Mouse (Mus musculus) limb, embryonic 15.5 days (tissue): ENCODE data around the gene Arpc5. TPM values are rescaled to one million over a fixed set of nuclear protein-coding genes. Genes with fewer than 3 reads are reported as not detected.

ENCODE experiments used
- ATAC-seq: fragments of 200-750 bp; cut with Nextera tagmentation; 2 replicates; pipeline ENCODE4 v1.8.0; 2017; ENCODE audit warnings: low read depth, moderate TSS enrichment; ENCODE audit not compliant: insufficient number of reproducible peaks, low FRiP score, low TSS enrichment
- H3K27ac ChIP-seq: fragments of 300-500 bp; sonication (generic); 2 replicates; pipeline ENCODE4 v1.5.1; 2015; ENCODE audit warnings: moderate library complexity, mild to moderate bottlenecking, inconsistent platforms
- H3K27me3 ChIP-seq: fragments of 300-500 bp; sonication (generic); 2 replicates; pipeline ENCODE4 v1.6.1; 2015; ENCODE audit warnings: inconsistent platforms
- H3K36me3 ChIP-seq: fragments of 300-500 bp; sonication (generic); 2 replicates; pipeline ENCODE4 v1.6.1; 2015; ENCODE audit warnings: inconsistent platforms
- H3K4me1 ChIP-seq: fragments of 300-500 bp; sonication (generic); 2 replicates; pipeline ENCODE4 v1.6.1; 2015; ENCODE audit warnings: inconsistent platforms
- H3K4me2 ChIP-seq: fragments of 300-500 bp; sonication (generic); 2 replicates; pipeline ENCODE4 v1.6.1; 2015; ENCODE audit warnings: mild to moderate bottlenecking, inconsistent platforms
- H3K4me3 ChIP-seq: fragments of 300-500 bp; sonication (generic); 2 replicates; pipeline ENCODE4 v1.5.1; 2015; ENCODE audit warnings: mild to moderate bottlenecking, inconsistent platforms
- H3K9ac ChIP-seq: fragments of 300-500 bp; sonication (generic); 2 replicates; pipeline ENCODE4 v1.6.1; 2015; ENCODE audit warnings: inconsistent platforms
- H3K9me3 ChIP-seq: fragments of 300-500 bp; sonication (generic); 2 replicates; pipeline ENCODE4 v1.6.1; 2016; ENCODE audit warnings: inconsistent platforms
- WGBS: fragments of 180-500 bp; shearing (Covaris S2); methylation state at CpG from one replicate; pipeline ENCODE4 v1.1.7; 2015; 5-methylcytosine and 5-hydroxymethylcytosine counted together
- polyA plus RNA-seq: library from polyadenylated mRNA; unstranded; fragments of >200 nt; fragmentation: Nextera tagmentation; extraction: Ambion mirVana; gene quantifications from 2 replicates; pipeline ENCODE4 v1.2.1, GENCODE M21; 2015

Arpc5 gene
- polyA plus RNA-seq, 1 experiment from 2014 or later = 274 TPM

DNA sequence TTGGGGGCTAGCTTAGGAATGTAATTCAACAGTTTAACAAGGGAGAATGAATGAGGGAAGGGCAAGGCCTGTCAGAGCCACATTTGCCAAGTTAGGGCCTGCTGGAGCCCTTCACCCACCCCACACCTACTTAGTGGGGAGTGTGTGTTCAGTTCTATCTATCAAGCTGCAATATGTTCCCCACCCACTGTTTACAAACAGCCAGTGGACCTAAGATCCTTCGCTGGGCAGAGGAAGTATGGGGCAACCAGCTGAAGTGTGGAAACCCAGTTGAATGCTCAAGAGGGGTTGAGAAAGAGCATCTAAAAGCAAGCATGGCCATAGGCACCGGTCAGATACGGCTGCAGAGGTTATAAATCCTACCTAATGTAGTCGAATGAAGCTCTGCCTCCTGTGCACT lies 20.6 kb downstream of the Arpc5 start:
- Histone ChIP-seq H3K4me1 (peaks cover 9% of the 10 kb centered on the region; the same call in 1 of the 2 replicates), H3K9me3 (no peaks in the 10 kb centered on the region), H3K9ac (no peak overlapping the region), H3K4me2 (no peak overlapping the region), H3K27ac (no peak overlapping the region), H3K36me3 (no peaks in the 10 kb centered on the region), H3K4me3 (no peak overlapping the region), H3K27me3 (no peaks in the 10 kb centered on the region)
- ATAC-seq = no peak
- WGBS = 80% methylated on average over 4 of the region's 4 CpGs

DNA sequence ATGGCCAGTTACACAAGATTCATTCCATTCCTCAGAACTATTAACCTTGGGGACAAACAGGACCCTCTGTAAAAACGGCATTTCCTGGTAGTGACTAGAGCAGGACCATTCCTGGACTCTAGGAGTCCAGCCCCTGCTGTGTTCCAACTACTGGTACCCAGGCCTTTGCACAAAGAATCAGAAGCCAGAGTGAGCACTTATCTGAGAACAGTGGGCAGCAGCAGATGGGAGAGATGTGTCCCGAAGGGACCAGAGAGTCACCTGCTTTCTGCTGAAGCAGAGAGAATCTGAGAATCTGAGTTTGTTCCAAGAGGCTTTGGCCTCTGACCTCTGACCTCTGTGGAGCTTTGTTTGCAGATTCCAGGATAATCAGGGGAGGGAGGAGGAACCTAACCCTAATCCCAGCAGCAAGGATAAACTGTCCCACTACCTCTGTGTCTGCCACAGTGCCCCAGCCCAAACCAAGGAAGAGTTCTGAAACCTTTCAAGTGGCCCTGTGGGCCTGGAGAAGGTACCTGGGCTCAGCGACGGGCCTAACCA lies 21.8 kb downstream of the Arpc5 start:
- Histone ChIP-seq H3K4me3 (no peak overlapping the region), H3K27me3 (no peaks in the 10 kb centered on the region), H3K4me1 (peaks cover 14% of the 10 kb centered on the region), H3K27ac (no peak overlapping the region), H3K9ac (no peak overlapping the region), H3K36me3 (no peaks in the 10 kb centered on the region), H3K9me3 (no peaks in the 10 kb centered on the region), H3K4me2 (no peak overlapping the region)
- 38% methylated on average over 4 of the region's 4 CpGs for WGBS
- ATAC-seq = no peak

DNA sequence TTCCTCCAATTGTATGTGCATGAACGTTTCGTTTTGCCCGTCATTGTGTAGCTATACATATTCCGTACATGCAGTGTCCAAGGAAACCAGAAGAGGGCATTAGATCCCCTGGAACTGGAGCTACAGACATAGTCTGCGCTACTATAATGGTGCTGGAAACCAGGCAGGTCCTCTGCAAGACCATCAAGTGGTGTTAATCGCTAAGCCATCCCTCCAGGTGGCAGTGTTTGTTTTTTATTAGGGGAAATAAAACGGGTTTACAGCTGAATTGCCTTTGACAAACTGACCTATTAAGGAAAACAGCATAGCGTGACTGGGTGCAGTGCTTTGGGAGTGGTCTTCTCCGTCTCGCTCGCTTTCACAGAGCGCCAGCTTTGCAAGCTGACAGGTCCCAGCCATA lies 23.9 kb downstream of the Arpc5 start:
- H3K9ac ChIP-seq = no peak overlapping the region
- peaks cover 14% of the 10 kb centered on the region for H3K4me1 ChIP-seq
- H3K4me2 ChIP-seq = no peak overlapping the region; the same call in 1 of the 2 replicates
- no peak for ATAC-seq
- H3K4me3 ChIP-seq = no peak overlapping the region
- no peaks in the 10 kb centered on the region for H3K27me3 ChIP-seq
- no peaks in the 10 kb centered on the region for H3K36me3 ChIP-seq
- WGBS = 10% methylated on average over 12 of the region's 12 CpGs
- no peaks in the 10 kb centered on the region for H3K9me3 ChIP-seq
- H3K27ac ChIP-seq = no peak overlapping the region

DNA sequence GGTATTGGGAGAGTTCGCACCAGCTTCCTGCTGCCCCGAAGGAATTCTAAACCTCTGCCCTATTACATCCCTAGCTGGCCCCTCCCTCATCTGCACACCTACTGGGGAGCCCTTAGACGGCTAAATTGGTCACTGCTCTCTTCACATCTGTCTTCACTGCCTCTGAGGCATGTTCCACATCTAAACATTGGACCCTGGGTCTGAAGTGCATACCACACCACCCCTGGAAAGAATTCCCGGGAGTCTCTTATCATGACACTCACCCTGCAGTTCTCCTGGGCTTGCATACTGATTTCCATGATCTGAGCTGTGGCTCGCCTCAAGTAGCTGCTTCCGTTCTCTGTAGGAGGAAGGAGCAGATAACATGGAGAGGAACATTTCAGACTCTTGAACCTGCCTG lies 24.5 kb downstream of the Arpc5 start:
- no peaks in the 10 kb centered on the region for H3K9me3 ChIP-seq
- peaks cover 14% of the 10 kb centered on the region for H3K4me1 ChIP-seq
- H3K4me3 ChIP-seq = no peak overlapping the region
- H3K27me3 ChIP-seq = no peaks in the 10 kb centered on the region
- ATAC-seq = no peak
- H3K9ac ChIP-seq = no peak overlapping the region
- H3K36me3 ChIP-seq = no peaks in the 10 kb centered on the region
- H3K27ac ChIP-seq = no peak overlapping the region
- H3K4me2 ChIP-seq = no peak overlapping the region; the same call in 1 of the 2 replicates
- WGBS = 12% methylated on average over 6 of the region's 6 CpGs

DNA sequence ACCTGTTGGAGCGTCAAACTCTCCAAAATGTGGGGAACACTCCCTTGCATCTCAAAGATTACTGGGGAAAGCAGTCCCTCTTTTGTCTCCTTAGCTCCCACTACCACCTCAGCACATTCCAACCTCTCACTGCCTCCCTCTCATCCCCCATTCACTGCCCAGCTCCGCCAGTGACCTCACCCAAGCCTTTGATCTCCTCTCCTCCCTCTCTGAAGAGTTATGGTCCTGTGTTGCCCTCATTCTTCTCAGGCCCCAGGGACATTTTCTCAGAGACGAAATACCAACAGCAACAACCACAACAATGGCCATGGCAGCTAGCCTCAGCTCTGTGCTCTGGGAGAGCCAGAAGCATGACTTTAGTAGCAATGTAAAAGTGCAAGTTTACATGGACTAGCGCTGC lies 24.9 kb downstream of the Arpc5 start:
- 33% methylated on average over 4 of the region's 4 CpGs for WGBS
- no peak for ATAC-seq
- H3K36me3 ChIP-seq = no peaks in the 10 kb centered on the region
- no peak overlapping the region for H3K4me3 ChIP-seq
- no peak overlapping the region for H3K4me2 ChIP-seq
- no peaks in the 10 kb centered on the region for H3K27me3 ChIP-seq
- no peak overlapping the region for H3K27ac ChIP-seq
- H3K4me1 ChIP-seq = peaks cover 14% of the 10 kb centered on the region
- H3K9me3 ChIP-seq = no peaks in the 10 kb centered on the region
- H3K9ac ChIP-seq = no peak overlapping the region

DNA sequence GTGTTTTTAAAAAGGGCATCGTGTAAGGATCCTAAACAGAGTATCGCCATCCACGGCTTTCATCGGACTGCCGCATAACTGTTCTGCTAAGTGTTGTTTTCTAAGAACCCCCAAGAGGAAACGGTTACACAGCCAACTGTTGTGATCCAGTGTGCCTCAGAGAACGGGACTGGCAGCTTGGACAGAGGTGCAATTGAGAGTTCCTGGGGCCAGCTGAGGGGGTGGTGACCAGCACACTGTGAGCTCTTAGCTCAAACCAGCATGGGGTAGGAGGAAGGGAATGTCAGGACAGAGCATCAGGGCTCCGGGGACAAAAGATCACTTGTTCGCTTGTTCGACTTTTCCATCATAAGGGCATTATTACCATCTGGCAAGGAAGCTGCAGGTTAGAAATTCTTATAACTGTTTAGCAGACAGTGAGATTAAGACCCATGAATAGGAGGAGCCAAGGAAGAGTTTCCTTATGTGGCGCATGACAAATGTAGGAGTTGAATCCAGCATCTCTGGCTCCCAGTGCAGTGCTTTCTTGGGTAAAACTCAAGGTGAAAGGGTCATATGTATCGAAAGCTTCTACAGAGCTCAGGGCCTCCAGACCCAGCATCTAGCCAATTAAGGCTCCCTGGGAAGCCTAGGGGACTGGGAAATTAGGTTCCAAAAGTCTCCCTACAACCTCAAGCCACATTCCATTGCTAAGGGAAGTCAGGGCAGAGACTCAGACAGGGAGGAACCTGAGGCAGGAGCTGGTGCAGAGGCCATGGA lies 26.6 kb downstream of the Arpc5 start:
- H3K27ac ChIP-seq = peak overlapping the region; percentile 54
- H3K4me2 ChIP-seq = no peak overlapping the region
- 54% methylated on average over 12 of the region's 12 CpGs for WGBS
- H3K4me1 ChIP-seq = peaks cover 14% of the 10 kb centered on the region
- H3K27me3 ChIP-seq = no peaks in the 10 kb centered on the region
- H3K4me3 ChIP-seq = no peak overlapping the region
- H3K9me3 ChIP-seq = no peaks in the 10 kb centered on the region
- H3K36me3 ChIP-seq = no peaks in the 10 kb centered on the region
- H3K9ac ChIP-seq = no peak overlapping the region
- no peak for ATAC-seq

DNA sequence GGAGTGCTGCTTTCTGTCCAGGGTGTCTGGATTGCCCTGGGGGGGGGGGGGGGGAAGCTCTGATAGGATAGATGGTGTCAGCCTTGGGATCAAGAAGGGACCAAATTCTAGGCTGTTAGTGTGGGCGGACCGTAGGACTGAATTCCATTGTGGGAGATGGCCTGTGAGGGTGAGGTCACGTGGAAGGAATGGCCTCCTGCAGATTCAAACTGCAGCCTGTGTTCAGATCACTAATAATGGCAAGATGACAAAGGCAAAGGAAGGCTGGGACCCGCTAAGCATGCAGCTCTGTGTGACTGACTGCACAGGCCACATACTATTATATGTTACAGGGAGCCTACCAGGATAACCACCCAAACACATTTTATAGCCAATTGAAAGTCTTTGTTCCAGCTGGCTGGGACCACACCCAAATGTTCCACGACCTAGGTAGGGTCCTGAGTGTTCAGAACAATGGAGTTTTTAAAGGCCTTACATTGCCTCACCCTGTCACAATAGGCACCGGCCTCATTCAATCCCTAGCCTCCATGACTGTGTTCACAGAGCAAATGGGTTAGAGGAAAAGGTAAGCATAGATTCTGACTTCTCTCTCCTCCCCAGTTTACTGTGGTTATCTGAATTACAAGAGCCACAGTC lies 27.3 kb downstream of the Arpc5 start:
- no peak overlapping the region for H3K9ac ChIP-seq
- no peak overlapping the region for H3K27ac ChIP-seq

DNA sequence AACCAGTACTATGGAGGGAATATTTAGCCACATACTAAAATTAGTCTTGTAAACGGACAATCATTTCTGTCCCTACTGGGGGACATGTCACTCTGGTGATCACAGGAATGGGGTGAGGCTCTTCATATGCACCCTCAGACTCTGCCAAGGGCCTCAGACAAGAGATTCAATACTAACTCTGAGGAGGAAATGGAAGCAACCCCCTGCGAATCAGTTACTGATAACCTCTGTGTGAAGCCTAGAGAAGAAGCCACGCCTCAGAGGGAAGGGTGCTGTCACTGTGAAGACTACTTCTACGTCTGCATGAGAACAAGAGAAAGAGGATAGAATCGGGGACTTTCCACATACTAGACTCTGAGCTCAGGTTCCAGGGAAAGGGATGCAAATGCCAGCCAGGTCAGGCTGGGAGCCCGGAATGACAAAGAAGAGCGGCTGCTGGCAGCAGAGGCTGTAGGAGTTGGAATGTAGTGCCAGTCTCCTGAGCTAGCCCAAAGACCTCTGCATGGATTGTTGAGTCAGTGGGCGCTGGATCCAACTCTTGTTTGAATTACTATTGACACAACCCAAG lies 29.4 kb downstream of the Arpc5 start:
- no peak for ATAC-seq
- no peaks in the 10 kb centered on the region for H3K36me3 ChIP-seq
- no peak overlapping the region for H3K4me2 ChIP-seq
- no peaks in the 10 kb centered on the region for H3K9me3 ChIP-seq
- no peak overlapping the region for H3K4me3 ChIP-seq
- H3K9ac ChIP-seq = no peak overlapping the region
- WGBS = 72% methylated on average over 8 of the region's 8 CpGs
- H3K27ac ChIP-seq = no peak overlapping the region
- peaks cover 12% of the 10 kb centered on the region for H3K4me1 ChIP-seq
- no peaks in the 10 kb centered on the region for H3K27me3 ChIP-seq

More for the DNA sequence above, 27.3 kb downstream of the Arpc5 start:
- 0 out of 2 replicates have a peak, but pooled peaks have one; percentile 14 for ATAC-seq
- no peak overlapping the region for H3K4me3 ChIP-seq
- H3K4me1 ChIP-seq = peaks cover 14% of the 10 kb centered on the region
- 64% methylated on average over 6 of the region's 6 CpGs for WGBS
- H3K9me3 ChIP-seq = no peaks in the 10 kb centered on the region
- H3K4me2 ChIP-seq = no peak overlapping the region
- H3K36me3 ChIP-seq = no peaks in the 10 kb centered on the region
- H3K27me3 ChIP-seq = no peaks in the 10 kb centered on the region

DNA sequence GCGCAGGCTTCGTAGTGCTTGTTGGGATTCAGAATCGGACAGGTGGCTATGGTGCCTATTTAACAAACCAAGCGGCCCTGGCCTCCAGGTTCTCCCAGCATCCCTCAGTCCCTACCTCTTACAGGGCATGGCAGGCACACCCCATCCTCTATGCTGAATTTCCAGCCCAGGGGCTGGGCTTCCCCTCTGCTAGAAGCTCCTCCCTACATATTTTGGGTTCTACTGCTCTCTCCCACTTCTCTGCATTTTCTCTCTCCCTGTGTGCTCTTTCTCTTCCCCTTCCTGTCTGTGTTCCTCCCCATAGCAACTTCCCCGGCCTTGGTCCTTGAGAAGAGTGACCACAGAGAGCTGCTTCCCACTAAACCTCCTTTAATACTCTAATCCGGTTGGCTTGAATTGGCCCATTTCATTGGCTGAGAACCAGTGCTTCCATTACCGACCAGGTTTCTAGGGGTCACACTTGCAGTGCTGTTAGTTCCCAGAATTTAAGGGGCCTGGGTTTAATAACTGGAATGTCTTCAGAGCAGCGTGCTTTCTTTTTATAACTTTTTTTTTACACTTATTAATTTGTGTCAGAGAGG lies 30.4 kb downstream of the Arpc5 start:
- Histone ChIP-seq H3K9ac (no peak overlapping the region), H3K4me1 (peaks cover 9% of the 10 kb centered on the region), H3K9me3 (no peaks in the 10 kb centered on the region), H3K27ac (no peak overlapping the region), H3K4me3 (no peak overlapping the region), H3K27me3 (no peaks in the 10 kb centered on the region), H3K36me3 (no peaks in the 10 kb centered on the region), H3K4me2 (no peak overlapping the region)
- ATAC-seq = no peak
- WGBS = 72% methylated on average over 8 of the region's 8 CpGs

DNA sequence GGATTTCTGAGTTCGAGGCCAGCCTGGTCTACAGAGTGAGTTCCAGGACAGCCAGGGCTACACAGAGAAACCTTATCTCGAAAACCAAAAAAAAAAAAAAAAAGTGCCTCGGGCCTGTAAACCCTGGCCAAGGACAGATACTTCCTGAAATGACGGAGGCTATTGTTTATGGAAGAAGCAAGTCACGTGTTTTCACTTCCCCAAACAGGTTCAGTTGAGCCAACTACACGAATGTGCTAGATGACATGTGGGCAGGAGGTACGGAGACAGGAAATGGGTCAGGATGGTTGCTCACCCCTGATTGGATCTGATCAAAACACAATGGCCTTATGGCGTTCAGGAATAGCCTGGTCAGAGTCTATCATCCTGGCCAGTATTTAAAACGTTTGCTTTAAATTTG lies 31.8 kb downstream of the Arpc5 start:
- no peak overlapping the region for H3K27ac ChIP-seq
- peaks cover 4% of the 10 kb centered on the region for H3K4me1 ChIP-seq
- no peak overlapping the region for H3K4me2 ChIP-seq
- ATAC-seq = no peak
- no peaks in the 10 kb centered on the region for H3K9me3 ChIP-seq
- H3K27me3 ChIP-seq = no peaks in the 10 kb centered on the region
- WGBS = 76% methylated on average over 9 of the region's 9 CpGs
- H3K36me3 ChIP-seq = no peaks in the 10 kb centered on the region
- no peak overlapping the region for H3K9ac ChIP-seq
- H3K4me3 ChIP-seq = no peak overlapping the region

DNA sequence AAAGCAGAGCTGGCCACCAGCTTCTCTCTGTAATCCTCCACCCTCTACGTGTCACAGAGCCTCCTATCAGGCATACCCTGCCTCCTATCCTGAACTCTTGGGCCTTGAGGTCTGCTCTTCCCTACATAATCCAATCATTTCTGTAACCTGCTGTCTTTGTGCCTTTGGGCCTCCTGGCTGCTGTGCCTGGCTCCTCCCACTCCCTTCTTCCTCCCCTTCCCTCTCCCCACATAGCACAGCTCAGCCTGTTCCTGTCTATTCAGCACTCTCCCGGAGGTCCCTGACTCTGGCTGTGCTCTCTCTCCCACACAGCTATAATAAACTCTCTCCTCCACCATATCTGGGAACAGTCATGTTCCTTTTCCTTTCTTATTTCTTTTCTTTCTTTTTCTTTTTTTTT lies 33.6 kb downstream of the Arpc5 start, which contains the start of gene Ncf2:
Gene Ncf2 (plus strand): TSS at position 298 of the 400 bp plus-strand sequence.
- 0 out of 2 replicates have a peak, but pooled peaks have one; percentile 61 for ATAC-seq
- H3K4me1 ChIP-seq = peaks cover 3% of the 10 kb centered on the region
- no peaks in the 10 kb centered on the region for H3K9me3 ChIP-seq
- no peaks in the 10 kb centered on the region for H3K27me3 ChIP-seq
- H3K9ac ChIP-seq = no peak within 1 kb of the TSS
- 8% methylated on average over 2 of the region's 2 CpGs for WGBS
- no peaks in the 10 kb centered on the region for H3K36me3 ChIP-seq
- no peak within 1 kb of the TSS for H3K27ac ChIP-seq
- no peak within 1 kb of the TSS for H3K4me3 ChIP-seq
- no peak within 1 kb of the TSS for H3K4me2 ChIP-seq
